Mouse (Mus musculus): Measurements from ENCODE around the gene Tmem140.

Gene Tmem140

DNA sequence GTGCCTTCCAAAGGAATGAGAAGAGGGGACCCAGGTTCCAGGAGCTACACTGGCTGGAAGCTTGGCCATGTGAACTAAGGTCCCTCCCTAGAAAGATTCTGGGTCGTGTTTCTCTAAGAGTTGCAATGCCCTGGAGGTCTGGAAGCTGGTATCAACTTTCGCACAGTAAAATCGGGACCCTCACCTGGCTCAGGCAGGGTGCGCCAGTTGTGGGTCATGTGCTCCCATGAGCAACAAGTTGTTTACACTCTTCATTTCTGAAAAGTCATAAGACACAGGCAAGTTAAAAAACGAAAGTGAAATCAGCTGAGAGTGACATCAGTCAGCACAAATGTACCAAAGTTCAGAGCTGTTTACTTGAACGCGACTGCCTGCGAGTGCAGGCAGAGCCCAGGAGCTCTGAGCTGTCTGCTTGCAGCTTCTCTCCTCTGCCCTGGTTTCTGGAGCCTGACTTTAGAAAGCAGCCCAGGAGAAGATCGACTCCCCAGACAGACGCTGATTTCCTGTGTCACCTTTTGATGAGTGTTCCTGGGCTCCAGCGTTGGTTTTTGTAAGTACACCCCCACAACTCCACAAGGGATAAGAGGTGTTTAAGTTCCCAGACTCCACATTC is at the start of gene Tmem140:
Gene Tmem140 (plus strand): TSS at position 356 of the 613 bp plus-strand sequence.
- no peak for DNase-seq (ENCODE audit: low read depth, low spot score)

DNA sequence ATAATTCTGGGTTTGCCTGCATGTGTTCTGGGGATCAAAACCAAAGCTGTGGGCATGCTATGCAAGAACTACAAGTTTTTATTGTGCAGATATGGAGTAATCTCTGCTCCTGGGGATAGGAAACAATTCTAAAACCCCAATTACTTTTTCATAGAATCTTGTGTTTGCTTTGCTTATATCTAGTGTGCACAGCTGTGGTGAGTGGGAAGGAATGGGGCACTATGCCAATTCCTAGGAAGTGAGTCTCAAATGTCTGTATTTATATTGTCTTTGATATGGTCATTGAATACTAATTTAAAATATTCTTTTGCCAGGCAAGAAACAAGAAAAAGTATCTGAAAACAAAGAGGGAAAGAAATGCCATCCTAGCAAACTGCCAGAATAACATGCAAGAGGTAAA is 38.5 kb upstream of the Tmem140 start:
- DNase-seq (ENCODE audit: low read depth, low spot score), result no peak

DNA sequence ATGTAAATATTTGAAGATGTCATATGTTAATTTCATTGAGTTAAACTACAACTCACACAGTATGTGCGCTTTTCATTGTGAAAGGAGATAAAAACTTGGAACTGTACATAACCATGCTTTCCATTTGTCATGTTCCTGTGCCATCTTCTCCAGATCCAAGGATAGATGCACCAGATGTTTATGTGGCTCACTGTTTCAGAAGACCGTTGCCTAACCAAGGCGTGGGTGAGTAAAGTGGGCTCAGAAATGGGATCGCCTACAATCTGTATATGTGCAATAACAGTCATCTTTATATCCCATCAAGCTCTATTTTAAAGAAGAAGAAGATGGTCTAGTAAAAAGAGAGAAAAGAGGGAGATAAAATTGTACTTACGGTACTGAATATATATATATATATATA is 30.6 kb upstream of the Tmem140 start:
- no peak for DNase-seq (ENCODE audit: low read depth, low spot score)

DNA sequence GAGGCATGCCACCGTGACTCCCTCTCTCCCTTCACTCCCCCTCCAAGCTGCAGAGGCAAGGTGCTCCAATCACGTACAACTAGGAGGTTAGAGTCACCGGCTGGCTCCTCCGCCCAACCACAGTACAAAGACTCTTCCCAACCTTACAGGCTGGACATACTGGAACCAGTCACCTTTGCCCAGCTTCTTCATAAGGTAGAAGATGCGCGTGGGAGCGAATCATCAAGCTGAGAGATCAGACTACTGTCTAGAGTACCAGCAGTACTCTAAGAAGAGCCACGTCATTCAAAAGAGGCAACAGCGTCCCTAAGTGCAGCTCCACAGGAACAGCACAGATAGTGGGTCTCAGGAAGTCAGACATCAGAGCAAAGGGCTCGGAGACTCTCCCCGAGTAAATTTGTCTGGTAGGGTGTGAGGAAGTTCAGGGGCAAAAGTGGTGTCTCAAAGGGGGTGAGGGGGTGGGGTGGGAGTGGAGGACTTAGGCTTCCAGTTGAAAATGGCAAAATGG is 1.3 kb upstream of the Tmem140 start:
- no peak for DNase-seq (ENCODE audit: low read depth, low spot score)

DNA sequence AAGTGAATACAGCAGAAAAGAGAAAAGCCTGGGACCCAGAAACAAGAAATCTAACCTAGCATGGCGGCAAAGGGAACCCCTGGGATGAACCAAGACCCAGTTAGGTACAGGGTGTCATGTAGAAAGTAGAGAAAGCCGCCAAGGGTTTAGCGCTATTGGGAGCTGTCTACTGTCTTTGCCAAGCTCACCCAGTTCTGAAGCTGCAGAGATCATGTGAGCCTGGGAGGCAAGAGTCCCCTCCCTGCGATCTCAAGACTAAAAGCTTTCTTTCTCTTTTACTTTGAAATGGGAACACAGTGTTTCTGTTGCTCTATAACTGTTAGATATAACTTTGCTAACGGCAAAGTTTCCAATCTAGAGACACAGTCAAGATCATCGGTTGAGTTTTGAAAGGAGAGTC is 565 bp upstream of the Tmem140 start:
- no peak for DNase-seq (ENCODE audit: low read depth, low spot score)

DNA sequence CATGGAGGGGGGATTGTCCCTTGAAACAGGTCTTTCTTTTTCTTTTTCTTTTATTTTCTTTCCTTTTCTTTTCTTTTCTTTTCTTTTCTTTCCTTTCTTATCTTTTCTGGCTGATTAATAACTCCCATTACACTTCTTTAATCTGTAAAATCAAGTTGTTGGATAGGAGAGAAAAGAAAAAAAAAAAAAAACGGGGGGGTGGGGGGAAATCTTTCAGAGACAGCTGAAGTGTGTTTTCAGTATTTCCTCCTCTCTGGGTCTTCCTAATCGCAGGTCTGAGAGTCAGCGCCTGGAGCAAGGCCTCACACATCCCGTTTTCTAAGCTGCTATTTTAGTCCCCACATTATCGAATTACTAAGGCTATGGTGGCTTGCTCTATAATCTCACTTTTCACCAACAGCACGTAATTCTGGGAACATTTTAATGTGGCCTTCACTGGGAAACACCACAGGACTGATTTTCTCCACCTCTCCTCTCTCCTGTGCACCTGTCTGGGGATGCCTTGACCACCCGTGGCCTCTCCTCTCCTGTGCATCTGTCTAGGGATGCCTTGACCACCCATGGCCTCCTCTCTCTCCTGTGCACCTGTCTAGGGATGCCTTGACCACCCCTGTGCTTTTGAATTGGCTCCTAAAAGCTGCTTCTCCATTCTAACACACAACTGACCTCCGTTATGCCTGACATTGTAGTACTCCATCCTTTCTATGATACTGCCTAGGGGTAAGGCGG is 1.0 kb downstream of the Tmem140 start:
- DNase-seq (ENCODE audit: low read depth, low spot score), result no peak

DNA sequence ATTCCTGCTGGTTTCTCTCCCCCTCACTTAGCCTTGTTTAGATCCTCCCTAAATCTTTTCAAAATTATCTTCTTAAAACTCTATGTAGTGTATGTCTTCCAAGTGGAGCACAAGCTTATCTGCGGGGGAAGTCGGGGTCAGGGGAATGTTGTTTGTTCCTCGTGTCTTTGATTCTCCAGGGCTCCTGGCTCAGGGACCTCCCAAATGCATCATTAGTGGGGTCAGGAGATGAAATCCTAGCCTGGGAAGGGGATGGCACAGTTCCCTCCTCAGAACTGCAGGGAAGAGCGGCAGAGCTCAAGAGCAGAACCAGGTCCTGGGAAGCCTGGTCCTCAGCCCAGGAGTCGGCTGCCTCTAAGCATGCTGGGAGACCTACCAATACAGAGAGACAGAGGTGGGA is 2.3 kb downstream of the Tmem140 start:
- DNase-seq (ENCODE audit: low read depth, low spot score), result no peak

DNA sequence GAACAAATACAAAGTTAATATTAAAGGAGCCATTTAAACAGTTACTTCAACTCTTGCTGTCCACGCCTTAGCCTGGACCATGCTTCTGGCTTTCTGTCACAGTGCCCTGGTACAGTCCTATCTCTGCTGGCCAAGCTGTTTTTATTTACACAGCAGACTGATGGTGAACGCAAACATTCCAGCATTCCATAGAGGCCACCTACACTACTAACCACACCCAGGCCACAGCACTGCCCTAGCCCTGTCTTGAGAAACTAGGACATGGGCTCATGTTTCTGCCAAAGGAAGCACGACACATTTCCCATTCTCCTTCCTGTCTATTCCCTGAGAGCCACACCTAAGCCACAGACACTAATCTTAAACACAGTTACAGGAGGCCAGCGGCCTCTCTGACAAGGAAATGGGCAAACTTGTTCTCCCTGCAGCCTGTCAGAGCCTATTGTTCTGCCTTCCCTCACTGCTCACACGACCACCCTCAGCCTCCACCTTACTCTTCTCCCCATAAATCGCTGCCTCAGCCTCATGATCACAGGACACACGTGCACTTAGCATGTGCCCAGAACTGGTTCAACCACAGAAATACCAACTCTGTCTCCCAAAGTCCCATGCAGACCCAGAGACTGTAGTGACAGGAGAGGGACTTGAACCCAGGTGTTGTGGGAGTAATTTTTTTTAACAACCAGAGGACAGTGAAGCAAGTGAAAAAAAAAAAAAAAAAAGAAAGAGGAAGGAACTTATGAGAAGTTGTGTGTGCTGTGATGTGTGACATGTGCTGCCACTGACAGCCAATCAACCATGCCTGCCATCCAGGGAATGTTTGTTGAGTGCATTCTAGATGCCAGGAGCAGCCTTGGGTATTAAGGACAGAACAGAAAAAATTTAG is 3.0 kb downstream of the Tmem140 start:
- DNase-seq (ENCODE audit: low read depth, low spot score), result no peak

DNA sequence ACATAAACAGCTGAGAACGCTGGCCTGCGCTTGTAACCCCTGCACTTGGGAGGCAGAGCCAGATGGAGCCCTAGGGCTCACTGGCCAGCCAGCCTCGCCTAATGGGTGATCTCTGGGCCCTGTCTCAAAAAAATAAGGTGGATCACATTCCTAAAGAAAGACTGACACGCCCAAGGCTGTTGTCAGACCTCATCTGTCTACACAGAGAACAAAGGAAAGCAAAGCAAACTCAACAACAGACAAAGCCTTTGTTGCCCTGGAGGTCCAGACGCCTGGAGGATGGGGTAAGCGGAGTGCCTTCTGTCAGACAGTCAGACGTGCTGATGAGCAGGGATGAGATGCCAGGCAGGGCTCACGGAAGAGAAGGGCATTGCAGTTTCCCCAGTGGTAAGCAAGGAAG is 3.8 kb downstream of the Tmem140 start:
- no peak for DNase-seq (ENCODE audit: low read depth, low spot score)

DNA sequence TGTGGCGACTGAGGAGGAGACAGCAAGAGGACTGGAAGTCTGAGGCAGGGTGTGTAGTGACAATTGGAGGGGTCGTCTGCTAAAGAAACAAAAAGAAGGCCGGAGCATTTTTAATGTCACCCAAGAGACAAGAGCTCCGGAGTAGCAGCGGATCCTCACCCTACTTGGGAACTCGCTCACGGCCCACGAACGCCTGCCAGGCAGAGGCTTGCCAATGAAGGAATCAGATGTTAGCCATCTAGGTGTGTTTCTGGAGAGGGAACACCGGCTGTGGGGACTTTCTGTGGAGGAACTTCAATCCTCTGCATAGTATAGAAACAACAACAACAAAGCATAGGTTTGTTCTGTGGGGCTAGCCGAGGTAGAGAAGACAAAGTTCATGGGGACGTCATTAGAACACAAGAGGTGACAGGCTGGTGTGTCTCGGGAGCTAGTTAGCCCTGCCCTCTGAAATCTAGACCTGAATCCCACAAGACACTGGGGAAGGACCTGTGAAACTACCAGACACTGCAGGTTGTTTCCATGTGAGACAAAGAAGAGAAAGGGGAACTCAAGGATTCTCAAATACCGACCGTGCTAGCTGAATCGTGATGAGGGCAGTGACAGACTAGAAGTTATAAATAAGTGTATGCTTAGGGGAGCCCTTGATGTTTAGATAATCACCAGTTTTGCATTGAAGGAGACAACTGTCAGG is 4.5 kb downstream of the Tmem140 start:
- no peak for DNase-seq (ENCODE audit: low read depth, low spot score)

DNA sequence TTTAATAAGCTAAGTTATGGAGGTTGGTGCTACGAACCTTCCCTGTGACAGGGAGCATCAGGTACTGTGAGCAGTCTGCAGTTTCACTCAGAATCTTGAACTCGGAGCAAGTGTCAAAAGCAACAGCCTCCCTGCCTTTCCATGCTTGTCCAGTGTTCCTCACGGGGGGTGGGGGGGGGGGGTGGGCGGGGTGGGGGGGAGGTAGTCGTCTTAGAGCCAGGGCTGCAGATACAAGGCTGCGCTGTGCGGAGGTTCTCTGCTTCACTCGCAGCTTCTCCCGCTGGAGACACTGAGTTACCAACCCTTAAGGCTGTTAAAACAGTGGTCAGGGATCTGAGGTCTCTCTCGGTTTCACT is 5.0 kb downstream of the Tmem140 start:
- DNase-seq (ENCODE audit: low read depth, low spot score), result no peak

DNA sequence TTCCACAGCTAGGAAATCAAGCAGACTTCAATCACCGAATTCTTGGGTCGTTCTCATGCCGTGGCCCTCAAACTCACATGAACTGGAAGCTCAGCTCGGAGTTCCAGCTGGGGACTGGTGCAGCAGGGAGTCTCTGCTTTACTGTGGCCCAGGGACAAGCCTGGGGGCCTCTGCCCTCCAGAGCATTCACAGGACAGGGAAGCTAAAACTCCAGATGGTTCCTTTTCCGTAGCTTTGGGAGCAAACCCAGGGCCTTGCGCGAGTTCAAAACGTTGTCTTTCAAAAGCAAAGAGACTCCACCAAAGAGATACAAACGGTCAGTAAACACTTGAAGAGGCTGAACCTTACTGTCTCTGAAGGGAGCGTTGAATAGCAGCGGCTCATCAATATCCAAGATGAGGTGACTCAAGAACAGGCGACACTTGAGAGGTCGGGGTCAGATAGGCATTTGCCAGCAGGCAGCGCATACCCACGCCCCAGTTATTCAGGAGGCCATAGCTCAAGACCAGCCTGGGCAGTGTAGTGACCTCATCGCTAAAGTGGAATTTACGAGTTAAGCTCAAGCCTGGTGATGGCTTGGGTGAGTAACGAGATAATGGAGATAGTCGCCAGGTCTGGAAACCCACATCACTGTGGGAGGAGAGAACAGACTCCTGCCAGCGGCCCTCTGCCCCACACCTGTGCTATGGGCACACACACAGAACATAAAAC is 5.7 kb downstream of the Tmem140 start:
- no peak for DNase-seq (ENCODE audit: low read depth, low spot score)

DNA sequence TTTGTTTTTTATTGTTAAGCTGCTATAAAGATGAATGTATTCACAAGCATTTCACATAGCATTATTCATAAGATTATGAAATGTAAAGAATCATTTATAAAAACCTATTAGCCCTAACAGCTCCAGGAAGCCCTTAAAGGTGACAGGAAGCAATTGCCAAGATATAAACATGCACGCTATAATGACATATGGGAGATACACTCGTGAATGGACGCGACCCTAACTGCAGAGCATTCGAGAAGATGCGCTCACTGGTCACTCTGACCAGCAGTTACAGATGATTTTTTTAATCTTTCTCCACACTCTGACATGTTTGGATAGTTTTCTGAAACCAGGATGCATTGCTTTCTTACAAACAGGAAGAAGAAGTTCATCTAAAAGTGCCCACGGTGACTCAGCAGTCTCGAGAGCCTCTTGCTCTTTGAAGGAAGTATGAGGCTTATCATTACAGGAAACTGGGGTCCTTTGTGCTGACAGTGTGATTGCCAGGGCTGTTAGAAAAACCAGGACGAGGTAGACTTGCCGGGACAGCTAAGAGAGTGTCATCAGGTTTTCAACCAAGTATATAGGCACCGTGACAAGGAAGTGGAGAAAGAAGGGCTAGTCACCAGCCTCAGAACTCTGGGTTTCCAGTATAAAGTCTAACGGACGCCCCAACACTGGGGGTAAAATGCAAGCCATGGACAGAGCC is 6.4 kb downstream of the Tmem140 start:
- no peak for DNase-seq (ENCODE audit: low read depth, low spot score)

DNA sequence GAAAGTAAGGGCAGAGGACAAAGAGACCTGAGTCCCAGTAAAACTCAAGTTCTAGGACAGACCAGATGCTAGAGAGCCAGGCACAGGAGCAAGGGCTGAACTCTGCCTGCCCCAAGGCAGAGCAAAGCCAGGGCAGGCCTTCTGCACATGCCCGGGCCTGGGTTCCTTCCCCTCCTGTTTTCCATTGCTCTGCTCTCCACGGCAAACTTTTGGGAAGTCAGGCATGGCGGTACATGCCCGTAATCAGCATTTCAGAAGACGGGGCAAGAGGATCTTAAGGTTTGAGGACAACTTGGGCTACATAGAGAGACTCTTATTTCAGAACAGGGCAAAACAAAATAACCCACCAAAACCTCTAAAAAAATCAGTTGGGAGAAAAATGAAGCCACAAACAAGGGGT is 7.2 kb downstream of the Tmem140 start:
- DNase-seq (ENCODE audit: low read depth, low spot score), result no peak

DNA sequence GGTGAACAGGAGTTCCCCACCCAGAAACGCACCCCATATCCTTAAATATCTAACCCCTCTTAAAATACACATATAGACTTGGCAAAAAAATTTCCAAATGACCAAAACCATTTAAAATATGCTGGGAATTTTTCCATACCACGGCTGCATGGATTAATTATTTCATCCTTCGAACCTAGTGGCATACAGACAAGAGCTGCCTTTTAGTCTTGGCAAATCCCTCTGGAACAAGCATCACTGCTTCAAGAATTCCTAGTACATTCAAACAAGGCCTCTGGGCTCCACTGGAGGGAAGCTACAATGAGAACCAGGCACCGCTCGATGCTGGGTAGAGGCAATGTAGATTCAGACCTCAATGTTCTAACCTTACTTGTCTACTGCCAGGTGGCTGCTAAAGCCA is 7.8 kb downstream of the Tmem140 start:
- DNase-seq (ENCODE audit: low read depth, low spot score), result no peak

DNA sequence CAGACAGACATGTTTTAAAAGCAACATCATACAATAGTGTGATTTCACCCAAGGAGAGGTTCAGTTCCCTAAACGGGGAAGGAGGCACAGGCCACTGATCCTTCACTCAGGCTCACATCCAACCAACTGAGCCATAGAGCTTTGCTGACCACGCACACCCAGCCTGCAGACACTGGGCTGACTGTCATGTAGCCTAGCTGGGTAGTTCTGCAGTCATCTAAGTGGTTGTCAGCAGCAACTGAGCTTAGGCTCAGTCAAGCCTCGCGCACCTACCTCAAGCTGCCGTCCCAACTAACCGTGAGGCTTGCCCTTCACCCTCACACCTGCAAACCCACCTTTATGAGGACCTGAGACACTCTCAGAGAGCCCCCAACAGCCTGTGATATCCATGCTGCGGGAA is 9.0 kb downstream of the Tmem140 start:
- DNase-seq (ENCODE audit: low read depth, low spot score), result no peak

DNA sequence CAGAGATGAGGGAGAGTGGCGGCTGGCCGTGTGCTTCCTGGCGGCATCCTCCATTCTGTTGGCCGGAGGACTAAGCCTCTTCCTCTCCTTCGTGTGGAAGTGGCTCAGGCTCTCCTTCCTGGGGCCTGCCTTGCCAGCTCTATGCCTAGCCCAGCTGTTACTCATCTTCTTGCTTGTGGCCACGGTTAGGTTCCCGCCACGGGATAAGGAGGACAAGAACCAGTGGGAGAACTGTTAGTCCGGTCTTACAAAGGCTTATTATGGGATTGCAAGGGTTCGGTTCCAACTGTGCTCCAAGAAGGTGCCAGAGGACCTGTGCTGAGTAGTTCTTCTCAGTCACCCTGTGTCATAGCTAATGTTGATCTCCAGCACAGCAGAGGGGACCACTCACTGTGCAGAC is 9.9 kb downstream of the Tmem140 start:
- DNase-seq (ENCODE audit: low read depth, low spot score), result no peak

DNA sequence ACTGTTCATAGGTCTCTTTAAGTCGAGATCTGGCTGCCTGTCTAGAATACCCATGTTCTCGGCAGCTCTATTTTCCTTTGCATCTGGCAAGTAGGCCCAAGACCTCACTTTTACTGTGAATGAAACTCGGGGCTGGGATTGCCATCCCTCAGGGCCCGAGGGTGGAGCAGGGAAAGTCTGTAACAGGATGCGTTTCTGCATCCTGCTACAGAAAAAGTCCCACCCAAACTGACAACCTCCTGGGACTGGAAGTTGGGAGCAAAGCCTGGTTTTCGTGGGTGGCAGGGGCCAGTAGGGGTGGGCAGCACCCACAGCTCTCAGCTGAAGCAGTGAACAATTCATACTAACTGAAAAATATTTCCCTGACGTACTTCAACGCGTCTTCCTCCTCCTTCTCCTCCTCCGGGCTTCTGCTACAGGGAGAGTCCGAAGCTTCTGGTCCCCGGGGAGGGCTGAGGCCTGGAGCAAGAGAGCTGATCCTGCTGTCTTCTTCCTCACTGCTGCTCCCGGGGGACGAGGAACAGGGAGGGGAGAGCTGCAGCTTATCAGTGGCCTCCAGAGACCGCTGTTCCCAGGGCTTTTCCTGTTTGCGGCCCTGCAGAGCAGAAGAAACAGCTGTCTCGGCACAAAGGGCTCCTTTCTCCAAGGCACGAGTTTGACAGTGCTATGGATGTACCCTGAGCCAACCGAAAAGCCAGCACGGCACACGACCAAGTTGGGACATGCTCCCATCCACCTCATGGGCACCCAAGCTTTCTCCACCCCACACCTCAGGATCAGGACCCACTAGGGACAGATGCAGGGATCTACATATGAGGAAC is 11.4 kb downstream of the Tmem140 start:
- no peak for DNase-seq (ENCODE audit: low read depth, low spot score)

DNA sequence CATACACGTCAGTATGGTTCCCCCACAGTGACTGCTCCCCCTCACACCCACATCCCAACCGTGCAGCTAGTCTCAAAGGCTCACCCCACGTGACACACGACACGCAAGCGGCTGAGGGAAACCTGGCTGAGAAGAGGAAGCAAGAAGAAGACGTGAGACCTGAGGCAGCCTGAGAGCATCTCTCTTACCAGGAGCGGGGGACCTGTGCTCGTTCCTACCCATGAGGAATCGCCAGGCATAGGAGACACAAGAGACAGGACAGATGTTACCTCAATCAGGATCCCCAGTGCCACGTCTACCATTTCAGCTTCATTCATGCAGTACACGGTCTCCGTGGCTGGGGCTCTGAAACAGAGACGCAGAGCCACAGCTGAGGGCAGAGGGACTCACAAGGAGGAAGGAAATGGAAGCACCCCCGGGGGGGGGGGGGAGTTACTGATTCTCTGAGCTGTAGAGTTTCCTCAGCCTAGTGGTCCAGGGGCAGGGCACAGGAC is 12.4 kb downstream of the Tmem140 start:
- DNase-seq (ENCODE audit: low read depth, low spot score), result no peak
